In genomic region chr10:18876211-18876610, GRCm38 (mm10) we compare ENCODE assay signal across 10 mouse cellular contexts. TPM values are rescaled to one million over a fixed set of nuclear protein-coding genes. Genes with fewer than 3 reads are reported as not detected.
DNase-seq lines count a peak whose midpoint lies in the region; ATAC-seq lines count a peak whose summit lies in the region.
"Had no signal": no experiment of that assay in that cellular context is flagged by ENCODE, and none has a peak within 500 bp of the region (broad histone marks: within the 10 kb centered on the region; RNA-seq: fewer than 3 reads in every experiment).

No protein-coding gene starts in this region.

- no peak overlapping the region for H3K9ac ChIP-seq in embryonic facial prominence, embryonic 13.5 days
- no peak overlapping the region for H3K9ac ChIP-seq in limb, embryonic 15.5 days
- H3K9ac ChIP-seq in forebrain, embryonic 12.5 days = no peak overlapping the region
- H3K9ac ChIP-seq: liver, postnatal 0 days had no signal

- peaks cover 8% of the 10 kb centered on the region; the same call in 1 of the 2 replicates for H3K4me1 ChIP-seq in embryonic facial prominence, embryonic 13.5 days
- H3K4me1 ChIP-seq in limb, embryonic 15.5 days = peaks cover 4% of the 10 kb centered on the region; the same call in 1 of the 2 replicates
- 0 out of 2 replicates have a peak, but pooled peaks cover 4% of the 10 kb centered on the region for H3K4me1 ChIP-seq in forebrain, embryonic 12.5 days

- no peak overlapping the region for H3K4me3 ChIP-seq in embryonic facial prominence, embryonic 13.5 days
- H3K4me3 ChIP-seq in limb, embryonic 15.5 days = no peak overlapping the region
- H3K4me3 ChIP-seq in forebrain, embryonic 12.5 days (replicated peaks) = no peak overlapping the region

- H3K27ac ChIP-seq in embryonic facial prominence, embryonic 13.5 days = peak overlapping the region; percentile 80
- peak overlapping the region; percentile 85 for H3K27ac ChIP-seq in limb, embryonic 15.5 days
- H3K27ac ChIP-seq in forebrain, embryonic 12.5 days = no peak overlapping the region

- 38% methylated on average over 1 of the region's 1 CpGs for WGBS in embryonic facial prominence, embryonic 13.5 days
- 21% methylated on average over 1 of the region's 1 CpGs for WGBS in limb, embryonic 15.5 days
- WGBS in forebrain, embryonic 12.5 days = 48% methylated on average over 1 of the region's 1 CpGs

- peak; percentile 56; the same call in 1 of the 2 replicates for ATAC-seq in embryonic facial prominence, embryonic 13.5 days (ENCODE audit: insufficient number of reproducible peaks, insufficient read depth, low FRiP score, low TSS enrichment, low read depth)
- no peak; the same call in 1 of the 2 replicates for ATAC-seq in limb, embryonic 15.5 days (ENCODE audit: insufficient number of reproducible peaks, low FRiP score, low TSS enrichment, low read depth)
- no peak for ATAC-seq in forebrain, embryonic 12.5 days (ENCODE audit: low FRiP score)
- ATAC-seq: liver, postnatal 0 days had no signal

- DNase-seq in kidney, adult 18-20 months = peak; percentile 4
- no peak for DNase-seq in kidney, postnatal 4 days
- DNase-seq in adipocyte (ENCODE audit: low spot score) = peak; percentile 58
- DNase-seq in cerebellum, postnatal 4 days (ENCODE audit: low spot score in 2 of 2) = no peak
- DNase-seq: gastrocnemius, postnatal 14 days; kidney, adult 11 months; liver, postnatal 0 days had no signal

- no peaks in the 10 kb centered on the region for H3K27me3 ChIP-seq in embryonic facial prominence, embryonic 13.5 days
- H3K27me3 ChIP-seq in limb, embryonic 15.5 days = no peaks in the 10 kb centered on the region
- no peaks in the 10 kb centered on the region for H3K27me3 ChIP-seq in forebrain, embryonic 12.5 days

- H3K36me3 ChIP-seq in embryonic facial prominence, embryonic 13.5 days = no peaks in the 10 kb centered on the region
- no peaks in the 10 kb centered on the region for H3K36me3 ChIP-seq in limb, embryonic 15.5 days
- no peaks in the 10 kb centered on the region for H3K36me3 ChIP-seq in forebrain, embryonic 12.5 days (replicated peaks)

- H3K9me3 ChIP-seq in embryonic facial prominence, embryonic 13.5 days = no peaks in the 10 kb centered on the region
- no peaks in the 10 kb centered on the region for H3K9me3 ChIP-seq in limb, embryonic 15.5 days
- no peaks in the 10 kb centered on the region for H3K9me3 ChIP-seq in forebrain, embryonic 12.5 days

- H3K4me2 ChIP-seq in embryonic facial prominence, embryonic 13.5 days = no peak overlapping the region
- H3K4me2 ChIP-seq in limb, embryonic 15.5 days = no peak overlapping the region
- no peak overlapping the region for H3K4me2 ChIP-seq in forebrain, embryonic 12.5 days

RNA-seq across cellular contexts. Expression of gene Perp, which starts 31.4 kb away (rescaled TPM):
- polyA plus RNA-seq in embryonic facial prominence, embryonic 13.5 days (2015; fragmentation: Nextera tagmentation; extraction: Ambion mirVana) = 182 and 189 TPM in 2 replicates
- polyA plus RNA-seq in limb, embryonic 15.5 days (2015; fragmentation: Nextera tagmentation; extraction: Ambion mirVana) = 915 and 921 TPM in 2 replicates
- 4.7 and 6.5 TPM in 2 replicates for polyA plus RNA-seq in forebrain, embryonic 12.5 days (2016; fragmentation: Nextera tagmentation; extraction: Ambion mirVana)

Comparison
In these comparisons a context has a peak if more than half of its experiments do, and no peak if none do; other contexts are left out.
1. DNase-seq: peak in kidney, adult 18-20 months (single experiment) and adipocyte (single experiment); none in kidney, postnatal 4 days (0 of 2) and cerebellum, postnatal 4 days (0 of 2).
2. RNA of gene Perp, which starts 31.4 kb away (polyA plus RNA-seq): 915 to 921 TPM in limb, embryonic 15.5 days and 182 to 189 TPM in embryonic facial prominence, embryonic 13.5 days; 4.7 to 6.5 TPM in forebrain, embryonic 12.5 days; every median in the first group is over 10 times any median in the second.